Mouse (Mus musculus): ENCODE data around the gene Gm14459. TPM values are rescaled to one million over a fixed set of nuclear protein-coding genes. Genes with fewer than 3 reads are reported as not detected.
"Not testable (repeated sequence)": the region's sequence is repeated elsewhere in the genome, so short reads cannot be mapped to it uniquely, and the experiment has no call there.

Gene Gm14459
- polyA plus RNA-seq (2014; fragmentation: Nextera tagmentation; extraction: Ambion mirVana) = not detected in 2 replicates

GRCm38 (mm10) chrX:8524854-8525253, at the start of gene Gm14459:
Gene Gm14459, minus strand, starts transcription at chrX:8524954.
- Histone ChIP-seq H3K36me3 (ENCODE audit: control insufficient read depth, insufficient read depth, low read length) (no peaks in the 10 kb centered on the region), H3K9me3 (ENCODE audit: control insufficient read depth, low read length) (no peaks in the 10 kb centered on the region), H3K4me1 (ENCODE audit: control insufficient read depth, insufficient read depth, low read length) (no peaks in the 10 kb centered on the region), H3K27ac (replicated peaks; ENCODE audit: low read depth, low read length) (no peak within 1 kb of the TSS), H3K9ac (ENCODE audit: low read length) (no peak within 1 kb of the TSS), H3K27me3 (ENCODE audit: control insufficient read depth, insufficient read depth, low read length) (no peaks in the 10 kb centered on the region), H3K4me3 (ENCODE audit: low read depth, low read length) (no peak within 1 kb of the TSS), H3K4me2 (ENCODE audit: low read depth, severe bottlenecking) (no peak within 1 kb of the TSS)
- DNase-seq (ENCODE audit: low spot score) = no peak
- WGBS = 90% methylated on average over 2 of the region's 2 CpGs
- no peak for ATAC-seq (ENCODE audit: insufficient number of reproducible peaks, low FRiP score, low TSS enrichment, low read depth)

GRCm38 (mm10) chrX:8548155-8548554, 23.4 kb upstream of the Gm14459 start, which contains the start of gene Ssxb6:
Gene Ssxb6, minus strand, starts transcription at chrX:8548255.
- not testable (repeated sequence) for H3K4me3 ChIP-seq (ENCODE audit: low read depth, low read length); H3K36me3 ChIP-seq (ENCODE audit: control insufficient read depth, insufficient read depth, low read length); ATAC-seq (ENCODE audit: insufficient number of reproducible peaks, low FRiP score, low TSS enrichment, low read depth); H3K27me3 ChIP-seq (ENCODE audit: control insufficient read depth, insufficient read depth, low read length); H3K9me3 ChIP-seq (ENCODE audit: control insufficient read depth, low read length); DNase-seq (ENCODE audit: low spot score); H3K9ac ChIP-seq (ENCODE audit: low read length); H3K27ac ChIP-seq (replicated peaks; ENCODE audit: low read depth, low read length); H3K4me2 ChIP-seq (ENCODE audit: low read depth, severe bottlenecking); H3K4me1 ChIP-seq (ENCODE audit: control insufficient read depth, insufficient read depth, low read length)
- 77% methylated on average over 4 of the region's 4 CpGs for WGBS

Other genes with a start within 250 kb of the Gm14459 start
- gene Ssxb10, start 197.5 kb downstream of the Gm14459 start, polyA plus RNA-seq (2014; fragmentation: Nextera tagmentation; extraction: Ambion mirVana) = not detected in 2 replicates
- gene Ssxb9, start 158.0 kb downstream of the Gm14459 start, polyA plus RNA-seq (2014; fragmentation: Nextera tagmentation; extraction: Ambion mirVana) = not detected in 2 replicates
- not detected in 2 replicates for gene Ssxb1, start 111.6 kb downstream of the Gm14459 start, polyA plus RNA-seq (2014; fragmentation: Nextera tagmentation; extraction: Ambion mirVana)
- gene Ssxb2, start 63.2 kb downstream of the Gm14459 start, polyA plus RNA-seq (2014; fragmentation: Nextera tagmentation; extraction: Ambion mirVana) = not detected in 2 replicates
- not detected in 2 replicates for gene Ssxb6, start 23.3 kb upstream of the Gm14459 start, polyA plus RNA-seq (2014; fragmentation: Nextera tagmentation; extraction: Ambion mirVana)
- gene Ssxb3, start 66.9 kb upstream of the Gm14459 start, polyA plus RNA-seq (2014; fragmentation: Nextera tagmentation; extraction: Ambion mirVana) = not detected in 2 replicates
- gene Ssxb8, start 165.9 kb upstream of the Gm14459 start, polyA plus RNA-seq (2014; fragmentation: Nextera tagmentation; extraction: Ambion mirVana) = not detected in 2 replicates
- gene Ssx9, start 223.5 kb upstream of the Gm14459 start, polyA plus RNA-seq (2014; fragmentation: Nextera tagmentation; extraction: Ambion mirVana) = not detected in 2 replicates